Mouse (Mus musculus): Measurements from ENCODE around the gene Unc119b. TPM values are rescaled to one million over a fixed set of nuclear protein-coding genes. Genes with fewer than 3 reads are reported as not detected.
A peak's percentile ranks its signal among the peaks of the same experiment; 100 is the strongest.

Unc119b gene
- polyA plus RNA-seq (2015; fragmentation: Nextera tagmentation; extraction: Ambion mirVana) = 43.5 and 44.4 TPM in 2 replicates

DNA sequence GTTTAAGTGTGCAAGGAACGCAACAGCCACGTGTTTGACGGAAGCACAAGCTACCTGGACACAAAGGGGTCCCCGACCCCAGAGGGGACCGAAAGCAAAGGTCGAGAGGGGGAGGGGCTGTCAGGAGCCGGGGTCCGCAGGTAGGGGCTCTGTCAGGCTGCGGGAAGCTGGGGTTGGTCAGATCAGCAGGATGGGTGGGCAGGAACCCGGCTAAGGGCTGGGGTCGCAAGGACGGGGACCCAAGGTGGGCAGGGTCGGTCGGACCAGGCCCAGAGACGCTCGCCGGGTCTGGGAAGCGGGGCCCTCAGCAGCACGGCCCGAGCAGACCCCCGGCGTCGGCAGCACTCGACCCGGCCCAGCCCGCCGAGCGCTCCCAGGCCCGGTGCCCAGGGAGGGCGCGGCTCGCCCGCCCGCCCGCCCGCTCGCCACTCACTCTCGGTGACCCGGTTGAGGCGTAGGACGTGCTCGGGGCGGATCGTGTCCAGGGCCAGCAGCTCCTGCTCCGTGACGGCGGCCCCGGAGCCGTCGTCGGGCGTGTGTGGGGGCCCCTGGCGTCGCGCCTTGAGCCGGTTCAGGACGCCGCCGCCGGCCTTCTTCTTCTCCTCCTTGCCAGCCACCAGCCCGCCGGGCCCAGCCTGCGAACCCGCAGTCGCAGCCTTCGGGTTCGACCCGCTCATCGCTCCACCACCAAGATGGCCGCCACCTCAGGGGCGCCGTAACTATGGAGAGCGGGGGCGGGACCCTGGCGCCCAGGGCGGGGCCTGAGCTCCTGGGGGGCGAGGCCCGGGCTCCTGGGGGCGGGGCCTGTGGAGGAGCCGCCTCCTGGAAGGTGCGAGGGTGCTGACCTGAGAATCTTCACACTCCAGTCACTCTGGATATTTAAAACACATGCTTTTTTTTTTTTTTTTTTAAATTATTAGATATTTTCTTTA is at the start of gene Unc119b:
Unc119b (minus strand) TSS at position 742 of the 932 bp plus-strand sequence.
- no peaks in the 10 kb centered on the region for H3K27me3 ChIP-seq

DNA sequence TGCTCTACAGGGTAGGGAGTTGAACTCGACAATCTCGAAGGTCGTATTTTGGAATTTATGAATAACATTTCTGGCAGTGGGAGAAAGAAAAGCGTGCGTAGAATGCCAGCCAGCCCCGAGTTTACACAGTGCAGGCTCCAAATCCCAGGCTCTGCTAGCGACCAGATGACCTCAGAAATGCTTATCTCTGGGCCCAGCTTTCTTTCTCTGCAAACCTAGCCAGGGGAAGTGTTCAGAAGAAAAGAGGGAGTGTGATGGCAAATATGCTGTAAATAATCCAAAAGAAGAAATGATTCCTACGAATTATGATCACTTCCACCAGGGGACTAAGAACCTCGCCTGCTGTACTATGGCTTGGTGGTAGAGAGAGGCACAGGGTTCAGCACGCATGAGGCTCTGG is 48.7 kb upstream of the Unc119b start:
- H3K4me1 ChIP-seq = peaks cover 43% of the 10 kb centered on the region
- WGBS = 79% methylated on average over 10 of the region's 10 CpGs
- no peak for ATAC-seq (ENCODE audit: insufficient number of reproducible peaks, insufficient read depth, low FRiP score, low TSS enrichment, low read depth)

More for the DNA sequence above, at the start of gene Unc119b:
- peak within 1 kb of the TSS; percentile 91 for H3K4me3 ChIP-seq
- peak; percentile 92 for ATAC-seq (ENCODE audit: insufficient number of reproducible peaks, insufficient read depth, low FRiP score, low TSS enrichment, low read depth)
- no peaks in the 10 kb centered on the region for H3K9me3 ChIP-seq
- H3K4me1 ChIP-seq = peaks cover 16% of the 10 kb centered on the region
- 1% methylated on average over 67 of the region's 81 CpGs for WGBS
- H3K4me2 ChIP-seq = peak within 1 kb of the TSS; percentile 89
- peaks cover 19% of the 10 kb centered on the region for H3K36me3 ChIP-seq
- peak within 1 kb of the TSS; percentile 87 for H3K9ac ChIP-seq
- peak within 1 kb of the TSS; percentile 48; the same call in 1 of the 2 replicates for H3K27ac ChIP-seq

DNA sequence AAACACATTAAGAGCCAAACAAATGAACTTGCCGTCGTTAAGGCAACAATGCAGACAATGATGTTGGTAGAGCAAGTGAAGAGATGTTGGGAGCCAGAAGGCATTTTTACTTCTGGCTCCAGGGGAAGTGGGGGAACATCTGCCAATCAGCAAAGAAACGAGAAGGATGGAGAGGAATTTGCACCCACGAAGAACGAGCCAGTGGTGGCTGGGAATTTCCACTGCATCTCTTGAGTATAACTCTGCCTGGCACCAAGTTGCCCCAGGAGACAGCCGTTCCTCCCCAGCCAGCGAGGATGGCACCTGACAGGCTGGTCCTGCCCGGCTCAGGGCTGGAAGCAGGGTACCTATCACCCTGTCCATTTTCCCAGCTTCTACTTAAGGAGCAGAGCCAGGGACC is 48.1 kb upstream of the Unc119b start:
- 73% methylated on average over 8 of the region's 8 CpGs for WGBS
- H3K9me3 ChIP-seq = no peaks in the 10 kb centered on the region
- H3K4me3 ChIP-seq = no peak overlapping the region
- H3K4me1 ChIP-seq = peaks cover 45% of the 10 kb centered on the region
- H3K27me3 ChIP-seq = peaks cover 25% of the 10 kb centered on the region
- no peak for ATAC-seq (ENCODE audit: insufficient number of reproducible peaks, insufficient read depth, low FRiP score, low TSS enrichment, low read depth)
- H3K36me3 ChIP-seq = no peaks in the 10 kb centered on the region
- H3K9ac ChIP-seq = no peak overlapping the region
- no peak overlapping the region for H3K4me2 ChIP-seq
- H3K27ac ChIP-seq = no peak overlapping the region

More for the DNA sequence above, 48.7 kb upstream of the Unc119b start:
- H3K27me3 ChIP-seq = peaks cover 26% of the 10 kb centered on the region
- no peak overlapping the region for H3K4me2 ChIP-seq
- no peak overlapping the region for H3K4me3 ChIP-seq
- no peak overlapping the region for H3K9ac ChIP-seq
- no peak overlapping the region for H3K27ac ChIP-seq
- no peaks in the 10 kb centered on the region for H3K9me3 ChIP-seq
- no peaks in the 10 kb centered on the region for H3K36me3 ChIP-seq

DNA sequence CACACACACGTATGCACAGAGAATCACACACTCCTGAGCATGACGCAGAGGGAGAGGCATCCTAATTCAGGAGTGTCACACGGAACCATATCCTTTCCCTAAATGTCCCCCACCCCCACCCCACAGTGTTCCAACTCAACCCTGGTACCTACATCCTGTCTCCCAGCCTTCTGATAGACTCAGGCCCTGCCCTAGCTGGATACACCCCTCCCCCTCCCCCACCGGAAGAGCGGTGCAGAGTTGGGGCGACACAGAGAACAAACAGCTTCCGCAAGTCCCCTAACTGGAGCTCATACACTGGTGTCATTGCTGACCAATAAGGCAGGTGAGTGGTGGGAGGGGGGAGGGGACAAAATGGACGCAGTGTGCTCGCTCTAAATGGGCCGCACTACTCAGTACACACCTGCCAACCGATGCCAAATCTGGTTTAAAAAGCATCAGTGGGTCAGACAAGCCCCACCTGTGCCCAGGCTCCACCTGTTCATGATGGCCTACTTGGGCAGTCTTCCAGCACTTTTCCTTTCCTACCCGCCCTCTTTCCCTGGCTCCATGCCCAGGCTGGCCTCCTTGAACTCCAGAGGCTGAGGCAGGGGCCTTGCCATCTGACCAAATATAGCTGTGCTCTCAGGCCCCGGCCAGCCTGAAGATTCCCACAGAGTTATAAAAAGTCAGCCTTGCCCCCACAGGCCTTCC is 46.6 kb upstream of the Unc119b start:
- Histone ChIP-seq H3K4me3 (no peak overlapping the region), H3K27ac (no peak overlapping the region), H3K4me2 (no peak overlapping the region), H3K36me3 (no peaks in the 10 kb centered on the region), H3K9me3 (no peaks in the 10 kb centered on the region), H3K4me1 (peaks cover 30% of the 10 kb centered on the region), H3K27me3 (peaks cover 10% of the 10 kb centered on the region), H3K9ac (no peak overlapping the region)
- WGBS = 76% methylated on average over 13 of the region's 13 CpGs
- ATAC-seq (ENCODE audit: insufficient number of reproducible peaks, insufficient read depth, low FRiP score, low TSS enrichment, low read depth) = no peak

DNA sequence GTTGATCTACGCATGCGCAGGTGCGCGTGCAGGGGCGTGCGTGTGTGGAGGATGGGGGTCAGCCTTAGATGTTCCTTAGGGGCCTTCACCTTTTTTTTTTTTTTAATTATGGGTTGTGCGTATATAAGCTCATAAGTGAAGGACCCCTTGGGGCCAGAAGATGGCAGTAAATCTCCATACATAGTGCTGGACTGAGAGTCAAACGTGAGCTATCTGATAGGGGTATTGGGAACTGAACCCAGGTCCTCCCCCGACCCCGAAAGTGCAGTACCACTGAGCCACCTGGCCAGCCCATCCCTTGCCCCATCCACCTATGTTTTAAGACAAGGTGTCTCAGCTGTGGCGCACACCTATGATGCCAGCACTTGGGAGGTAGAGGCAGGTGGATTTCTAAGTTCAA is 44.8 kb upstream of the Unc119b start:
- 88% methylated on average over 11 of the region's 11 CpGs for WGBS
- no peak overlapping the region for H3K4me3 ChIP-seq
- no peak overlapping the region for H3K9ac ChIP-seq
- no peak overlapping the region for H3K27ac ChIP-seq
- no peaks in the 10 kb centered on the region for H3K9me3 ChIP-seq
- H3K4me1 ChIP-seq = peaks cover 19% of the 10 kb centered on the region
- H3K4me2 ChIP-seq = no peak overlapping the region
- no peak for ATAC-seq (ENCODE audit: insufficient number of reproducible peaks, insufficient read depth, low FRiP score, low TSS enrichment, low read depth)
- H3K36me3 ChIP-seq = no peaks in the 10 kb centered on the region
- H3K27me3 ChIP-seq = no peaks in the 10 kb centered on the region

DNA sequence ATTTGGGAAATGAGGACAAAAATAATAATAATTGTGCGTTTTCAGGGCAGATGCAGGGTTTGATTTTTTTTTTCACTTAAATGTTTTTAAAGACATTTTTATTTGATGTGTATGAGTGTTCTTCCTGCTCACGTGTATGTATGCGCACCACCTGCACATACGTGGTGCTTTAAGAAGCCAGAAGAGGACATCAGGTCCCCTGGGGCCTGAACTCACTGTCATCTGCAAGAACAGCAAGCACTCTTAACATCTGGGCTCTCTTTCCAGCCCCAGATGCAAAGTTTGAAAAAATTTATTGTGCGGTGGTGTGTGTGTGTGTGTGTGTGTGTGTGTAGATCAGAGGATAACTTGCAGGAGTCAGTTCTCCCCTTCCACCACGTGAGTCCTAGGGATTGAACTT is 43.1 kb upstream of the Unc119b start:
- Histone ChIP-seq H3K27ac (no peak overlapping the region), H3K27me3 (no peaks in the 10 kb centered on the region), H3K36me3 (no peaks in the 10 kb centered on the region), H3K9ac (no peak overlapping the region), H3K4me1 (peaks cover 9% of the 10 kb centered on the region), H3K9me3 (no peaks in the 10 kb centered on the region), H3K4me2 (no peak overlapping the region), H3K4me3 (no peak overlapping the region)
- WGBS = 74% methylated on average over 6 of the region's 6 CpGs
- ATAC-seq (ENCODE audit: insufficient number of reproducible peaks, insufficient read depth, low FRiP score, low TSS enrichment, low read depth) = no peak

DNA sequence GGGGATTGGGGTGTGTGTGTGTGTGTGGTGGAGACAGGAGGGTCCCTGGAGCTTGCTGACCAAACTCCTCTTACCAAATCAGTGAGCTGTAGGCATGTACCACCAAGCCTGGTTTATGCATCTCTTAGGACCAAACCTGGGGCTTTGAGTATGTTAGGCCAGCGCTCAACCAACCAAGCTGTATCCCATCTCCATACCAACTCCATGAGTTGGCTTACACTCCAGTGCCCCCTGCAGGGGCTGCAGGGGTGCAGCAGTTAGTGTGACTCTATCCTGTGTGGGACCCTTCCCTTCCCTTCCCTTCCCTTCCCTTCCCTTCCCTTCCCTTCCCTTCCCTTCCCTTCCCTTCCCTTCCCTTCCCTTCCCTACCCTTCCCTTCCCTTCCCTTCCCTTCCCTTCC is 39.8 kb upstream of the Unc119b start:
- H3K4me3 ChIP-seq = no peak overlapping the region
- no peak overlapping the region for H3K9ac ChIP-seq
- H3K27ac ChIP-seq = no peak overlapping the region
- H3K36me3 ChIP-seq = no peaks in the 10 kb centered on the region
- no peaks in the 10 kb centered on the region for H3K27me3 ChIP-seq
- no peak overlapping the region for H3K4me2 ChIP-seq
- H3K9me3 ChIP-seq = no peaks in the 10 kb centered on the region
- no peak for ATAC-seq (ENCODE audit: insufficient number of reproducible peaks, insufficient read depth, low FRiP score, low TSS enrichment, low read depth)
- WGBS = 89% methylated on average over 1 of the region's 1 CpGs
- H3K4me1 ChIP-seq = 0 out of 2 replicates have a peak, but pooled peaks cover 3% of the 10 kb centered on the region

DNA sequence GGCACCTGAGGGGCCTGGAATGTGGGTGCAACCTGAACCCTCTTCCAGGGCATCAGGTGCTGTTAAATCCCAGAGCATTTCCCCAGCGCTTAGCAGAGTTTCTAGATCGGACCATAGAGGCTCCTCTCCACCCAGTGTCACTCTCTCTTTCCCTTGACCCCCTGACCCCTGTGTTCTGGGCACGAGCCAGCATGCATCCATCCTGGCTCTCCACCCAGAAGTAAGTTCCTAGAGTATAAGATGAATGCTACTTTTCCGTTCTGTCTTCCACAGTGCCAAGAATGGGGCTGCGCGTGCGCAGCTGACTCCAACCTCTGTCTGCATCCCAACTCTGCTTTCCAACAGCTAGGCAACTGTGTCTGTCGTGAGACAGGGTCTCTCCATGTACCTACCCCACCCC is 35.4 kb upstream of the Unc119b start:
- Histone ChIP-seq H3K9ac (no peak overlapping the region), H3K4me3 (no peak overlapping the region), H3K4me1 (peaks cover 10% of the 10 kb centered on the region), H3K9me3 (no peaks in the 10 kb centered on the region), H3K4me2 (no peak overlapping the region), H3K36me3 (no peaks in the 10 kb centered on the region), H3K27ac (no peak overlapping the region), H3K27me3 (no peaks in the 10 kb centered on the region)
- 78% methylated on average over 8 of the region's 8 CpGs for WGBS
- ATAC-seq (ENCODE audit: insufficient number of reproducible peaks, insufficient read depth, low FRiP score, low TSS enrichment, low read depth) = no peak

DNA sequence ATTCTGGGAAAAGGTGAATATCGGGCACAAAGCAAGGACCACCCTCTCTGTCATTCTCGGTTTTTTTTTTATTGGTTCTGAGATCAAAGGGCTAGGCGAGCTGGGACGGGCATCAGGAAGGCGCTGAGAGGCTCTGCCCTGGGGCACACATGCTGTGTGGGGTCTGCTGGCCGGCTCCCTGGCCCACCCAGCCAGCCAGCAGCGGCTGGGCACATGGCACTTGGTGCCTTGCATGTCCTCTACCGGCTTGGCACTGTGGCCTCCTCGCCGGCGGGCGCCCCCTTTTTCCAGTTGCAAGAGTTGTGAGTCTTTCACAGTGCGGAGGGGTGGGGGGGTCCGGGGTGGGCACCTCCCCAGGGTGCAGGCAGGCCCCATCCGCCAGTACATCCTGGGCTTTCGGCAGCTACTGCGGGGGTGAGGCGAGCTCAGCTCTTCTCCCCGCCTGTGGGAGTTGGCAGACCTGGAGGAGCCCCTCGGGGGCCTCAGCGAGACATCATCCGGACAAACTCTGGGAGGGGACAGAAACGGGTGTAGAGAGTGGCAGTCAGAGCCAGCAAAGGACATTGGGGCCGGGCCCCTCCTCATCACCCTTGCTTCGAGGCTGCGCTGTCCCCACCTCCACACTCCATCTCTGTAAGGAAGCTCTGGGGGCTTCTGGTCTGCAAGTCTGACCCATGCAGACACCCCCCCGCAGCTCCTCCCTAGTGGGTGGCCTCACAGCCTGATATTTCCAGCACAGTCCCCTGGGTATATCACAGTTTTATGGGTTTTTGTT is 34.1 kb upstream of the Unc119b start:
- Histone ChIP-seq H3K9ac (peak overlapping the region; percentile 36; the same call in 1 of the 2 replicates), H3K36me3 (no peaks in the 10 kb centered on the region), H3K4me2 (peak overlapping the region; percentile 34), H3K27me3 (no peaks in the 10 kb centered on the region), H3K4me1 (peaks cover 10% of the 10 kb centered on the region), H3K27ac (no peak overlapping the region), H3K9me3 (no peaks in the 10 kb centered on the region), H3K4me3 (no peak overlapping the region)
- WGBS = 38% methylated on average over 27 of the region's 27 CpGs
- no peak for ATAC-seq (ENCODE audit: insufficient number of reproducible peaks, insufficient read depth, low FRiP score, low TSS enrichment, low read depth)

DNA sequence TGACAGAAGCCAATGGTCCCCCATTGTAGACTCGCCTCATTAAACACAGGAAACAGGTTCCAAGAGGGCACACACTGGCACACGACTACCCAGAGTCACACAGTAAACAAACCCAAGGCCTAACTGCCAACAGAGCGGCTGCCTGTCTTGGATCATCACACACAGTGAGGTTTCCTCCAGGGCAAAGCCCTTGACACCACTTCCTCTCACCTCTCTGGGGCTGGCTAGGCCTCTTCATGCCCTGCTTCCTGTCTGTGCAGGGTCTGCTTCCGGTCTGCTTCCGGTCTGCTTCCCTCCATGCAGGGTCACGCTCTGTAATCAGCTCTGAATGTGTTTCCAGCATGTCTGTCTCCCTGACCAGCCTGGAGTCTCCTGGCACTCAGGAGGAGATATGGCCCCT is 32.6 kb upstream of the Unc119b start:
- peaks cover 17% of the 10 kb centered on the region for H3K4me1 ChIP-seq
- WGBS = 55% methylated on average over 6 of the region's 6 CpGs
- no peak overlapping the region for H3K9ac ChIP-seq
- no peaks in the 10 kb centered on the region for H3K27me3 ChIP-seq
- H3K9me3 ChIP-seq = no peaks in the 10 kb centered on the region
- no peaks in the 10 kb centered on the region for H3K36me3 ChIP-seq
- H3K27ac ChIP-seq = no peak overlapping the region
- H3K4me2 ChIP-seq = no peak overlapping the region
- ATAC-seq (ENCODE audit: insufficient number of reproducible peaks, insufficient read depth, low FRiP score, low TSS enrichment, low read depth) = no peak
- no peak overlapping the region for H3K4me3 ChIP-seq

DNA sequence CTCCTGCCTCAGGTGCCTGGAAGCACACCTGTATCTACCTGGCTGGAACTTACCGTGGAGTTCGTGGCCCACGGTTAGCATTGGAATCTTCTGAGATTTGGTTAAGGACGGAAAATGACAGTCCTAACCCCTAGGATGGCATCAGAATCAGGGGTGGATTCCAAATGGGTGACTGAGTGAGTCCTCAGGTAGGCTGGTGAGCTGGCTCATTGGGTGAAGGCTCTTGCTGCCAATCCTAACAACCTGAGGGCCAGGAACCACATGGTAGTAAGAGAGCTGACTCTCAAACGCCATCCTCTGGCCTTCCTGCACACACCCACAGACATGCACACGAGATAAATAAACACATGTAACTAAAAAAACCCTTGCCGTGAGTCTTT is 32.0 kb upstream of the Unc119b start:
- Histone ChIP-seq H3K27ac (no peak overlapping the region), H3K9ac (no peak overlapping the region), H3K4me3 (no peak overlapping the region), H3K4me2 (no peak overlapping the region), H3K27me3 (no peaks in the 10 kb centered on the region), H3K36me3 (no peaks in the 10 kb centered on the region), H3K9me3 (no peaks in the 10 kb centered on the region), H3K4me1 (peaks cover 17% of the 10 kb centered on the region)
- ATAC-seq (ENCODE audit: insufficient number of reproducible peaks, insufficient read depth, low FRiP score, low TSS enrichment, low read depth) = no peak
- 84% methylated on average over 7 of the region's 7 CpGs for WGBS

Measured in embryonic facial prominence, embryonic 13.5 days (tissue).